Mouse (Mus musculus) frontal cortex, postnatal 25 days (tissue): ENCODE results near the gene Pex3.

Source experiments
- DNase-seq, 2 experiments: peaks; one replicate each; pipeline ENCODE4 v3.0.0; 2022; ENCODE audit warnings: low spot score in 2 of 2

Gene Pex3

DNA sequence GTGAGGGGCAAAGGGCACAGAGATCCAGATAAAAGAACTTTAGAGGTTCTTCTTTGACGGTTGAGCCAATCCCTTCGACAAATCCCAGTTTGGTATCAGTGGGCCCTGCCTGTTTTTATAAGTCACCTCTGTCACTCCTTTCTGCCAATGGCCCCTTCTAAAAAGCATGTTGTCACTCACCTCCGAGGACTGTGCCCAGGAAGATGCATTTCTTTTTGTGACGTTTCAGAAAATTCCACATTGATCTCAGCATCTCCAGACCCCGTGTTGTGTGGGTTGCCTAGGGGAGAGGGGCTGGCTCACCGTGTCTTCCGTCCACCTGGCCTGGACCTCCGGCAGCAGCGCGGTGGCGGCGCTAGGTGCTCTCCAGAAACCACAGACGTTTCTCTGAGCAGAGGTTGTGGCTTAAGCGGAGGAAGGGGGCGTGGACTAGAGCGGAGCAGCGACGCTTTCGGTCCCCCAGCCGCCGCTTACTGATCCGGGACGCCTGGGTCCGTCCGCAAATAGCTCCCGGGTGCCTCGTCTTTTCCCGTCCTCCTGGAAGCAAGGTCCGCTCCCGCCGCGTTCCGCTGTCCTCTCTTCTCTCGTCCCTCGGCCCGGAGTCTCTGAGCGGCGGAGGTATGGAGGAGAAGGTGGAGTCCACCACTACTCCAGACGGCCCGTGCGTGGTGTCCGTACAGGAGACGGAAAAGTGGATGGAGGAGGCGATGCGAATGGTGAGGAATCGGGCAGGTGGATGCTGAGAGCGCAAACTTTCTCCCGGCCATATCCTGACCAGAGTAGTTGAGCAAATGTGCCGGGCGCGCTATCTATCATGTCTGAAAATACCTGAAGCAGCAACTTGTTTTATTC lies at the start of gene Pex3, which contains the start of gene Adat2:
Gene Pex3, minus strand, starts transcription at position 497 of the 852 bp plus-strand sequence.
Gene Adat2, plus strand, starts transcription at position 249 of the 852 bp plus-strand sequence.
- DNase-seq = peak; percentile 79 to 85

GRCm38 (mm10) chr10:13600926-13601325 lies 48.0 kb upstream of the Pex3 start:
- DNase-seq = peak in 1 of 2 experiments; percentile 23

- DNase-seq = no peak
Measured at GRCm38 (mm10) chr10:13597491-13597890, 44.5 kb upstream of the Pex3 start.

DNA sequence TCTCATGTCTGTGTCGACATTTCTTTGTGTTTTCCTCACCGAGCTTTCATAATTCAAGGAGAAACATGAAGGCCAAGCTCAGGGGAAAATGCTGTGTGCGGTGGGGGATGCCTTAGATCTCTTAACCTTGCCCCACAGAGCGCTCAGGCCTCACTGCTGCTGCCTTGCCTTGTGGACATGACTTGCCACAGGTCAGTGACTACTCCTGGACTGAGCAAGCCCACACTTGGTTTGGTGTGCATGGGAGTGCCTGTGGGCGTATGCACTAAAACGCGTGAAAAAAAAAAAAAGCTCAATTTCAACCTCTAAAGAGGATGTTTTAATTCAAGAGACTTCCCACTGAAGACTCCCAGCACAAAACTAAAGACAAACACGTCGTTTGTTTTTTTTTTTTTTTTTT lies 43.9 kb upstream of the Pex3 start:
- no peak for DNase-seq

GRCm38 (mm10) chr10:13596073-13596472 lies 43.1 kb upstream of the Pex3 start:
- DNase-seq = no peak

- no peak for DNase-seq
Measured at GRCm38 (mm10) chr10:13593529-13593928, 40.6 kb upstream of the Pex3 start.

DNA sequence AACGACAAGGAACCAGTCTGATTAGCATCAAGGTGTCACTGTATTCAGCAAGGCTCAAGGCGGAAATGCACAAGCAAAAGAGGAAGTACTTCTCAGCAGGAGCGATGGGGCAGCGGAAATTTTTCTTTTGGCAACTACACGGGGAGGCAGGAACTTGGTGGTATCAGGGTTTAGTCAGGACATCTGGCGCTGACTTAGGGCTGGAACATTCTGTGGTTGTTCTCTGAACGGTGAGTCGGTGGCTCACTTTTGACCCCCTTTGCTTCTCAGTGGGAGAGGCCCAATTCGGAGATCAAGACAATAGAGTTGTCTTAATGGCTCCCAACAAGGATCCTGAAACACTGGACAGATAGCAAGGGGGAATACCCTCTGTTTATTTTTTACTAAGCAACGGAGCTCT lies 39.3 kb upstream of the Pex3 start:
- DNase-seq = no peak

DNA sequence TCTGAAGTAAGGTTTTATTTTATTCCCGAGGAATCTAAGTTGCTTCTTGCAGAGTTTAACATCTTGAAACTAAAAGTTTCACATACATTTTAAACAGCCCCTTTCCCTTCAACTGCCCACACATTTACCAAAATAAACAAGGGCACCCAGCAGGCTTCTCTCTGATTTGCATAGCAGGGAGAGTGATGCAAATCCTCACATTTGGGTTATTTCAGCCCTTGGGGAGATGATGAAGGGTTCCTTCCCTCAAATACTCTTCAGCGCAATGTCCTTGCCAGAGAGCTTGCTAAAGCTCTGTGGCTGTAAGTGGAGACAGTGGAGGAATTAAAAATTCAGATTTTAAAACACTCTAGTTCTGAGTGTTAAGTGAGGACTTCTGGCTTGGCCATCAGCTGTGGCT lies 35.0 kb upstream of the Pex3 start:
- no peak for DNase-seq

DNA sequence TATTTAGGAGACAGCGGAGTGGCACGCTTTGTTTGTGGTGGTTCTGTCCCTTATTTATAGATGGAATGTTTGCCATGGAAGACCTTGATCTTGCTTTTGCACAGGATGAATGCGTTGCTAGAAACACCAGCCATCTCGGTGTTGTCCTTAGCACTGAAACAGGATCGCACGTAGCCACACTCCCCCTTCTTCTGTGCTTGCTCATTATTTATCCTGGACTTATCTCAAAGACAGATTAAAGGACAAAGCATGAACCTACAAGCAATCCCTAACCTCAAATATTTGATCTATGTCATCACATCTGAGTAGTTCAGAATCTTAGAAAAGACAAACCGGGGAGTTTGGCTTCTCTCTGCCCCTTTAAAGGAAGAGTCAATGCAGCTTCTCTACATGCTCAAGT lies 24.2 kb upstream of the Pex3 start:
- no peak for DNase-seq

DNA sequence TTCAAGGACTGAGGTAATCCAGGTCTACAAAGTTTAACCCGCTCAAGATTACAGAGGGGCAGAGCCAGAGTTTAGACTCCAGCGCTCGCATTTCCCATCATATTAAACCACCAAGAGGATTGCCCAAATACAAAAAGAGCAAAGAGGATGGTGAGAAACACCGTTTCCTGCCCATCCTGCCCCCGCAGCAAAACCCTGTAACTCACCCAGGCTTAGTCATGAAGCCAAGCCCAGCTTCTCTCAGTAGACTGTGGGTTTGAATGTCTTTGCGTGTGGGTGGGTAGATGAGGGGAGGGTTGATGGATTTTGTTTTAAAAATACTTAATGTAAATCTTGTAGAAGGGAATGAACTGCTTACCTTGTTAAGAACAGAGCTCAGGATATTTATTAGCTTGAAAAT lies 19.5 kb upstream of the Pex3 start:
- DNase-seq = no peak

- DNase-seq = no peak
Measured at GRCm38 (mm10) chr10:13572003-13572402, 19.1 kb upstream of the Pex3 start.

DNA sequence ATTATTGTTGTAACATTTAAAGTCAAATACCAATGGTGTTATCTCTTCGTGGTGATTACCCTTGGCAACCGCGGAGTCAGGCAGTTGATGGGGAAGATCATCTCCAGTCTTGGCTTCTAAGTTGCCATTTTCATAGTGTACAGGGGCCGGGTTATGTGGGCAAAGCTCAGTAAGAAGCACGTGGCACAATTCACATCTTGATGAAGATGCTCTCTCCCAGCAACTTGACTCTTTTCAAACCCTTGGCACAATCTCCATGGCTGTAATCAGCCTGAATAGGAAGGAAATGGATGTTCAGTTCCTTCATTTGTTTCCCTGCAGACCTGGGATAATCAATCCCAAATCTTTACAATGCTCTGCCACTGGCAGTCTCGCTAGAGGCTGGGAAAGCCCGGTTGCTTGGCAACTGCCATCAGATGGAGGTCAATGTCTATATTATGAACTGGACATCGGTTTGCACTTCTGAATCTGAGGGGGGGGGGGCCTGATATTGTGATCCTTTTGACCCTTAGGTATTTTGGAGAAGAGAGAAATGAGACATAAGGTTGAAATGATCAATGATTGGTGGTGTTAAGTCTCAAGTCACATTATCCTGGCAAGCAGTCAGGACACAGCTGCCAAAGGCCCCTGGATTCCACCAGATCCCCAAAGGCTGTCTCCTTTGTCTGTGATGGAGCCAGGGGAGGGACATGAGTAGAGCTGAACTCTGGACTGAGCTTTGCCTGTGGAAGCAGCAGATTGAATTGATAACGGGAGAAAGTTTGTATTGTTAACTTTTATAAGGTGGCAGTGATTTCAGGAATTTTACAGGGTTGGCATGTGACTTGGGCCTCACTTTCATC lies 18.0 kb upstream of the Pex3 start:
- no peak for DNase-seq

GRCm38 (mm10) chr10:13569818-13570217 lies 16.9 kb upstream of the Pex3 start:
- DNase-seq = no peak

GRCm38 (mm10) chr10:13566393-13566792 lies 13.5 kb upstream of the Pex3 start:
- DNase-seq = no peak

DNA sequence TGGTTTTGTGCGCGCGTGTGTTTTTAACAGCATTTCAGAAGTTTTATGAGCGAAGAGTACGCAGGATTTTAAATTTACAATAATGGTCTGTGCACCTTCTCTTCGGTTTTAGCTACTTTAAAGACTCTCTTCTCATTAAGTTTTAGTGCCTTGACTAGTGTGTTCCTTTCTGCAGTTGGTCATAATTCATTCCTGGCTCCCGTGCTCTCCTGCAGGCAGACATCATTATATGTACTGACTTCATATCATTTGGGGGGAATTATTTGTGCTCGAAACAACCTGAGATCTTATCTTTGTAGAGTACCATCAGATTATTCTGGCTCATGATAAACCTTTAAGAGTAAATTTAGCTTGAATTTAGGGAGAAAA lies 12.1 kb upstream of the Pex3 start:
- DNase-seq = no peak

DNA sequence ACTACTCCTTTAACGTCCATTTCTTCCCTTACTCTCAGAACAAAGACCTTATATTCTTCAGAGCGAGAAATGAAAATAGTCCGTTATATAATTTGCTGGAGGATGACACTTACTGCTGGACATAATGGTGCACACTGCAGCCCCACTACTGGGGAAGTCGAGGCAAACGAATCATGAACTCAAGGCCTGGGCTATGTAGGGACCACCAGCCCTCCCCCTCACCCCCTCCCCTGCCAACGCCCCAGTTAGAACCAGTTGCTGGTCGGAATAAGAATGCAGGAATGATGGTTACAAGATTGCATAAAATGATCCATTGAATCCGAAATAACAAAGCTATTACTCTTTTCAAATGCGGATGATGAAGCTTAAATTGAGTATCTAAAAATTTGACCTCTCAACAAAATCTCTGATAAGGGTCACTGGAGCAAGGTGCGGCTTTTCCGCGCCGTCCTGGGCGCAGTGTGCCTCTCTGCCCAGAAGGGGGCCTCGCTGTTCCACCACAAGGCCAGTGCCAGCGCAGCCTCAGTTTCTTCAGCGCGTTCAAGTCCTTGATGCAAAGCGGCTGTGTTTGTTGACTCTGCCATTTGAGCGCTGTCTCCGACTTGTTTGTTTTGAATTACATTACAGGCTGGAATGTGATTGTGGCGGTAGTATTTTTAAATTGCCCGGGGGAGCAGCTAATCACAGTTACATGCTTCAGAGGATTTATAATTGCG lies 11.6 kb upstream of the Pex3 start:
- DNase-seq = peak; percentile 69 to 71

DNA sequence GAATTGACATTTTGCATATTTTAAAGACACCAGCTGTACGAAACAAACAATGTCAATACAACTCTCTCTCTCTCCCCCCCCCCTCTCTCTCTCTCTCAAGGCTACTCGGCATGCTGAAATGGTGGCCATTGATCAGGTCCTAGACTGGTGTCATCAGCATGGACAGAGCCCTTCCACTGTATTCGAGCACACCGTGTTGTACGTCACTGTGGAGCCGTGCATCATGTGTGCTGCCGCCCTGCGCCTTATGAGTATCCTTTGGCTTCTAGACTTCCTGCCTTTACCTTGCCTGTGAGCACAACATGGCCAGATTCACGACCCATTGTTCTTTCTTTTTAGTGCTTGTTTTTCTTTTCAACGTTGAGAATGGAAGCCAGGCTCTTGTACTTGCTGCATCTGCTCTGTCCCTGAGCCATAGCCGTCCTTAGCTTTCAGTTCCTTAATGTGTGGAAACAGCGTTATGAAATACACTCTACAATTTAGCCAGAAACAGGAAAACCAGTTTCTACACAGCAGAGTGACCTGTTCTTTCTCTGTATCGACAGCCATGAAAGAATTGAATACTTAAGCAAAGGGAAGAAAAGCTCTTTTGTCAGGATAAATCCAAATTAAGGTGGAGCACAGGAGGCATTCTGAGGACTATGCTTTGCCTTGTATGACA lies 7.2 kb upstream of the Pex3 start:
- no peak for DNase-seq

DNA sequence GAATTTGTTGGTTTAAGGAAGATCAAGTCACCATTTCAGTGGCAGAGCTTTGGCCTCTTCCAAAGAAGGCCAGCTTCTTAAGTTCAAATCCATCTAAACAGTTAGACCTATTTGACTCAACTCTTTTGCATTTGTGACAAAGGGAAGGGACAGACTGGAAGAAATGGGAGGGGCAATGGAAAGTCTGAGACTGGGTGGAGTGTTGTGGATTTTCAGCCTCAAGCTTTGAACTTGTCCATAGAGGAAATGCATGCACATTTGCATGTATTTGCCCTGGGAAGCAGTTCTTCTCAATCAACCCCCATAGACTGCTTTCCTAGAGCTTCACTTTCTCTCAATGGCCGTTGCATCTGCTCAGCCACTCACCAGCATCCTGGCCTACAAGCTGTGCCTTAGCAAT lies 1.4 kb upstream of the Pex3 start:
- no peak for DNase-seq

GRCm38 (mm10) chr10:13553498-13553985 lies 600 bp upstream of the Pex3 start:
- no peak for DNase-seq

- no peak for DNase-seq
Measured at GRCm38 (mm10) chr10:13541721-13542120, 11.2 kb downstream of the Pex3 start.

DNA sequence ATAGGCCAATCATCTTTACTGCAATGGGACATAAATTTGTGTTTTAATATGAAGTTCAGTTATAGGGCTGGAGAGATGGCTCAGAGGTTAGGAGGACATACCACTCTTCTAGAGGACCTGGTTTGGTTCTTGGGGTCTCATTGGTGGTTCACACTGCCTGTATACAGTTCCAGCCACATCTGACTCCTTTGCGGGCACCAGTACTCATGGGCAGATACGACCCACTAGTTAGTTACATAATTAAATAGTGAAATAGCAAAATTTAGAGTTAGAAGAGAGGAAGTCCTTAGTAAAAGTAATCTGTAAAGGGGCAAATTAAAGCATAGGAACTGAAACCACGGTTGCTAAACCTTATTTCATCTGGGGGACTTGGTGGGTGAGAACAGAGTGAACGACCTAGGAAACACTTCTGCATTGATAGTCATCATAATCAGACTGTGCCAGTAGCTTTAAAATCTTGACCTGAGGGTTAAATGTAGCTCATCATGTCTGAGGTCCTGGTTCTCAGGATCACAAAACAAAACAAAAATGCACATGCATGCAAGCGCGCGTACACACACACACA lies 13.1 kb downstream of the Pex3 start:
- DNase-seq = no peak
